Mouse (Mus musculus): ENCODE measurements around the gene Hpn.

- no peak for TF ChIP-seq CTCF (IDR thresholded peaks at IDR 0.05; ENCODE audit: insufficient read depth, low read depth, low read length)
- TF ChIP-seq POLR2A (IDR thresholded peaks at IDR 0.05; ENCODE audit: insufficient read depth, low read depth, low read length), result no peak
Measured at GRCm38 (mm10) chr7:31148756-31149155, 33.7 kb upstream of the Hpn start.
